Mouse (Mus musculus) ES-Bruce4 (cell line): Measurements from ENCODE around the gene Tssk2.

Experiments
- CTCF ChIP-seq: IDR thresholded peaks from one replicate; pipeline ENCODE4 v1.8.1; 2011; ENCODE audit warnings: low read depth, low read length
- EP300 ChIP-seq: IDR thresholded peaks from 2 replicates; pipeline ENCODE4 v1.6.1; 2011; ENCODE audit warnings: low read depth, low read length; ENCODE audit not compliant: insufficient read depth
- POLR2A ChIP-seq: IDR thresholded peaks from one replicate; pipeline ENCODE4 v1.8.1; 2011; ENCODE audit warnings: low read length; ENCODE audit not compliant: insufficient read depth

GRCm38 (mm10) chr16:17921325-17922162 lies 23.1 kb downstream of the Tssk2 start:
- TF ChIP-seq CTCF (no peak), POLR2A (peak; percentile 27), EP300 (no peak)
